Mouse (Mus musculus) ES-E14 (cell line): ENCODE measurements at regions not wholly inside any gene's neighbourhood (a gene's known extent, or its start where the extent isn't known, plus 50 kb on each side); places are given as distances from the start of the nearest gene placed in this dataset.

Experiments used
- DNase-seq: peaks from one replicate; pipeline ENCODE4 v3.0.0-alpha.2; 2013; ENCODE audit warnings: low read depth, low spot score
- H3K27ac ChIP-seq: 2 replicates; pipeline ENCODE4 v1.5.1; 2012; ENCODE audit warnings: low read depth, mild to moderate bottlenecking, low read length, moderate library complexity, mixed read lengths; ENCODE audit not compliant: poor library complexity, insufficient read depth, severe bottlenecking
- H3K36me3 ChIP-seq: 2 replicates; pipeline ENCODE4 v1.6.1; 2012; ENCODE audit warnings: mild to moderate bottlenecking, low read length, moderate library complexity, mixed read lengths; ENCODE audit not compliant: control insufficient read depth, poor library complexity, insufficient read depth, severe bottlenecking
- H3K4me1 ChIP-seq, 2 experiments: fragments of 150-350 bp in 1 of 2; sonication (generic) in 1 of 2; 2 replicates each; pipeline ENCODE4 v1.6.1; 2012; ENCODE audit warnings: low read length in 2 of 2, mild to moderate bottlenecking in 1 of 2, mixed read lengths in 1 of 2; ENCODE audit not compliant: control insufficient read depth in 2 of 2, insufficient read depth in 2 of 2, poor library complexity in 1 of 2
- H3K4me3 ChIP-seq, 2 experiments: fragments of 150-350 bp in 1 of 2; sonication (generic) in 1 of 2; 2 replicates each; pipeline ENCODE4 v1.5.1; 2012; ENCODE audit warnings: low read length in 2 of 2, low read depth in 1 of 2, mild to moderate bottlenecking in 1 of 2, mixed read lengths in 1 of 2; ENCODE audit not compliant: insufficient read depth in 1 of 2, poor library complexity in 1 of 2, severe bottlenecking in 1 of 2
- H3K9ac ChIP-seq: 2 replicates; pipeline ENCODE4 v1.6.1; 2012; ENCODE audit warnings: low read depth, mild to moderate bottlenecking, low read length, mixed read lengths; ENCODE audit not compliant: poor library complexity, insufficient read depth, severe bottlenecking
- H3K9me3 ChIP-seq: fragments of 150-350 bp; sonication (generic); 2 replicates; pipeline ENCODE4 v1.6.1; 2012; ENCODE audit warnings: low read depth, mild to moderate bottlenecking, low read length; ENCODE audit not compliant: control insufficient read depth, insufficient read depth
- CHD2 ChIP-seq: IDR thresholded peaks from 2 replicates; pipeline ENCODE4 v1.6.1; 2014; ENCODE audit warnings: mild to moderate bottlenecking, low read depth, low read length, inconsistent platforms
- HCFC1 ChIP-seq: IDR thresholded peaks from 2 replicates; pipeline ENCODE4 v1.6.1; 2012; ENCODE audit warnings: low read length, inconsistent platforms, borderline replicate concordance; ENCODE audit not compliant: insufficient read depth
- MAFK ChIP-seq: IDR thresholded peaks from 2 replicates; pipeline ENCODE4 v1.6.1; 2014; ENCODE audit warnings: mild to moderate bottlenecking, low read depth, low read length, inconsistent platforms; ENCODE audit not compliant: insufficient read depth
- ZC3H11A ChIP-seq: IDR thresholded peaks from 2 replicates; pipeline ENCODE4 v1.6.1; 2012; ENCODE audit warnings: low read depth, mild to moderate bottlenecking, inconsistent platforms, low read length, borderline replicate concordance
- ZNF384 ChIP-seq: IDR thresholded peaks from 2 replicates; pipeline ENCODE4 v1.6.1; 2012; ENCODE audit warnings: low read depth, low read length, inconsistent platforms
- in situ Hi-C, 2 experiments: fragments of 600-800 bp; cut with MboI; formaldehyde crosslinking; loops; one replicate each; pipeline ENCODE4 v1.15.1; 2025; ENCODE audit warnings: low sequenced_read_pairs in 2 of 2, inconsistent platforms in 1 of 2; ENCODE audit not compliant: unreplicated experiment in 2 of 2

DNA sequence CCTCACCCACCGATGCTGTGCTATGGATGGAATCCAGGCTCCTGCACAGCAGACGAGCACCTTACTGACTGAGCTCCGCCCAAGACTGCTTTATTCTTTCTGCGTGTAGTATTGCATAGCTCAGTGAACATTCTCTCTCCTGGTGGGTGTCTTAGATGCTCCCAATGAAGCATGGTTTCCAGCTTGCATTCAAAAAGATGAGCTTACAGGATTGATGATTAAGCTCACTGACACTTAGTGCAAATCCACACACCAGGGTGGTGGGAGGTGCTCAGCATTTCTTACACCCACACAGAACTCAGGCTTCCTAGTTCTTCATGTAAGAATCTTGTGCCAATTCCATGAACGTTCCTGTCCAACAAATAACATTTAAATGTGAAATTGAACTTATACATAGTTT lies 106.8 kb downstream of the Zfp326 start:
- Histone ChIP-seq H3K4me3 (no peak overlapping the region), H3K36me3 (no peaks in the 10 kb centered on the region), H3K9ac (no peak overlapping the region), H3K4me1 (no peaks in the 10 kb centered on the region), H3K9me3 (no peaks in the 10 kb centered on the region), H3K27ac (no peak overlapping the region)
- no peak for TF ChIP-seq CHD2
- in situ Hi-C loops = no loop called here
- DNase-seq = no peak

DNA sequence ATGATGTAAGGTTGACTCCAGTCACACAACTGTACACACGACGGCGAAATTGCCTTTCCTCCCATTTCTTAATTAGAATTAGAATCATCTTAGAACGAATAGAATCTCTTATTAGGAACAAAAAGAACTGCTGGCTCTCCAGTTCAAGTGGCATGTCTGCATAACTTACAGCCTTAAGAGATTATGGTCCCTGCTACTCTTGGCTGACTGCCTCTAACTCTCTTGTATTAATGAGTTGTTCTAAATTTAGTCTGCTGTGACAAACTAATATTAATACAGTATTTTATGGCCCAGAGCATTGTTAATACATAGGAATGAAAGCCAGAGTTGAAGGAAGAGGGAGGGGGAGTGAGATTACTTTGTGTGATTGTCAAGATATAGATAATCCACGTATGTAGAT lies 100.4 kb downstream of the Zfp326 start:
- in situ Hi-C loops = no loop called here
- H3K9me3 ChIP-seq = no peaks in the 10 kb centered on the region
- H3K4me3 ChIP-seq = no peak overlapping the region
- DNase-seq = no peak
- no peak overlapping the region for H3K9ac ChIP-seq
- no peak for TF ChIP-seq ZNF384
- TF ChIP-seq CHD2 = no peak
- TF ChIP-seq HCFC1 = no peak
- no peak for TF ChIP-seq ZC3H11A
- no peak for TF ChIP-seq MAFK
- no peaks in the 10 kb centered on the region for H3K36me3 ChIP-seq
- no peak overlapping the region for H3K27ac ChIP-seq
- H3K4me1 ChIP-seq = no peaks in the 10 kb centered on the region

DNA sequence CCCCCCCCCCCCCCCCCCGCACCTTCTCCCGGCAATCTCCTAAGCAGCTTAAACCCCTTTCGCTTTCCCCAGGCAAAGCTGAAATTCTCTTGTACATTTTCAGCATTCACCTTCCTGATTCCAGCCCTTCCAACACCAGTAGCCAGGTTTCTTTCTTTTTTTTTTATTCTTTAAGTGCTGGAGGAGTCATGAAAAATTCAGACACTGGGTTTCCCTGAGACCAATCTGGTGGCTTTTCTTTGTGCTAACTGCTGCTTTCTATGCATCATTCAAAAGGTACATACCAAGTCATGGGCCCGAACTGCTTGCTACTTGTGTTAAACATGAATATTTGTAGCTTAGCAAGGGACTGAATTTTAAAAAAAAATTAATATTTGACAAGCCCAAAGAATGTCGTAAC lies 99.7 kb downstream of the Zfp326 start:
- in situ Hi-C loops = no loop called here
- no peaks in the 10 kb centered on the region for H3K4me1 ChIP-seq
- no peak for DNase-seq
- no peak overlapping the region for H3K9ac ChIP-seq
- no peaks in the 10 kb centered on the region for H3K36me3 ChIP-seq
- H3K27ac ChIP-seq = no peak overlapping the region
- no peaks in the 10 kb centered on the region for H3K9me3 ChIP-seq
- H3K4me3 ChIP-seq = no peak overlapping the region
- TF ChIP-seq ZNF384 (no peak; the same call in 1 of the 2 replicates), ZC3H11A (no peak), HCFC1 (no peak), MAFK (no peak), CHD2 (no peak)

DNA sequence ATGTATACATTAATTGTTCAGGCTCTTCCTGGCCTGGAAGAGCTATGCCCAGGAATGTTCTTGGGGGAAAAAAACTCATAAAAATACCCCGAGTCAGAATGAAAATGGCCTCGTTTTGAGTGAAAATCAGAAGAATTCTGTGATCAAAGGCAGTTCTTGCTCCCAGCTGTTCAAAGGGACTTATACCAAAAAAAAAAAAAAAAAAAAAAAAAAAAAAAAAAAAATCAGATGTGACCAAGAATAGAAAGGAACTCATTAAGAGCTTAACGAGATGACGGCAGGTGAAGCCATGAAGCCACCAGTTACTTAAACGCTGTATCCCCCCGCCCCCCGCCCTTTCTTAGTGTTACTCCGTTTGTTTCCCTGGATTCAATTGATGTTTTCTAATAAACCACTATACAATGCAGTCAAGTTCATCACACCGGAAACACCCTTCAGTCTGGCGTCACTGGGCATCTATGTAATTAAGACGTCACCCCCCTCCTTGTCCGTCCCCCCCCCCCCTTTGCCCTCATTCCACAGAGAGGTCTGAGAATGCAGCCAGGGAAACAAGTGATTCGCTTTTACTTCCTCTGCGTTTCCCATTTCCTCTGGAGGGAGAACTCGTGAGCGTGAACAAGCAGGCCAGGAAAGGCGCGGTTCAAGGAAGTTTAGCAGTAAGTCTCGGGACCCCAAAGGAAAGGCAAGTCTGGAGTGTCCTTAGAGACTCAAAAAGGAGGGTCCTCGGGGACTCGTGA lies 99.1 kb downstream of the Zfp326 start:
- no peaks in the 10 kb centered on the region for H3K36me3 ChIP-seq
- TF ChIP-seq ZC3H11A (no peak), CHD2 (no peak), MAFK (no peak), ZNF384 (peak; percentile 85), HCFC1 (no peak)
- H3K9ac ChIP-seq = no peak overlapping the region
- no peaks in the 10 kb centered on the region for H3K4me1 ChIP-seq
- no peaks in the 10 kb centered on the region for H3K9me3 ChIP-seq
- DNase-seq = no peak
- H3K4me3 ChIP-seq = no peak overlapping the region
- in situ Hi-C loops = no loop called here
- no peak overlapping the region for H3K27ac ChIP-seq

DNA sequence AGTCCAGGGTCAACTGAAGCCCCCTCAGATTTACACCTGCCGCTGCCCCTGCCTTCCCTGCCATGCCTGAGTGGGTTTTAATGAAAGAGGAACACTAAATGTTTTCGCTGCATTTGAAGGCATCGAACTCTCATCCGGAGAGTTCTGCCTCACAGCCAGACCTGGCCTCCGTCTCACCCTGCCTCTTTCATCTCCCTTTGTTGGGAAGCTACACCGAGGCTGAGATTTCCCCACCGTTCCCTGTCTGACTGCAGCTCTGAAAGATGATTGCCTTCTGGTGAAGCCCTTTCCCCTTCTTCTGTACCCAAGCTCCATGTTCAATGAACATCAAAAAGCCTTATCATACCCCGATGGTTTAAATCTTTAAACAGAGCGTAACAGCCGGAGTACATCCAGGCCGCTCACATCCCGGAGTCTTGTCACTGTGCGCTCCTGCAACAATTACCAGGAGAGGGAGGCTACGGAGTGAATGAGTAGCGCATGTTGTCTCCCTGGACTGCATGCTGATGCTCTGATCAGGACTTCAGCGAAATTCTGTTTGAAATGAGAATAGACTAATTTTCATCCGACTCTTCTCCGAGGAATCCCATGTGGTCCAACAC lies 98.3 kb downstream of the Zfp326 start:
- TF ChIP-seq HCFC1 (no peak), ZNF384 (no peak), ZC3H11A (no peak), MAFK (no peak)
- H3K4me3 ChIP-seq = no peak overlapping the region
- H3K36me3 ChIP-seq = no peaks in the 10 kb centered on the region
- no peak for DNase-seq
- in situ Hi-C loops = no loop called here
- no peaks in the 10 kb centered on the region for H3K4me1 ChIP-seq
- H3K9me3 ChIP-seq = no peaks in the 10 kb centered on the region
- no peak overlapping the region for H3K27ac ChIP-seq
- H3K9ac ChIP-seq = no peak overlapping the region
